Mouse (Mus musculus): Measurements from ENCODE around the gene Ccdc47. TPM values are rescaled to one million over a fixed set of nuclear protein-coding genes. Genes with fewer than 3 reads are reported as not detected.

The Ccdc47 gene
- total RNA-seq, 2 experiments from 2014 or later = 82.8 to 101 TPM

DNA sequence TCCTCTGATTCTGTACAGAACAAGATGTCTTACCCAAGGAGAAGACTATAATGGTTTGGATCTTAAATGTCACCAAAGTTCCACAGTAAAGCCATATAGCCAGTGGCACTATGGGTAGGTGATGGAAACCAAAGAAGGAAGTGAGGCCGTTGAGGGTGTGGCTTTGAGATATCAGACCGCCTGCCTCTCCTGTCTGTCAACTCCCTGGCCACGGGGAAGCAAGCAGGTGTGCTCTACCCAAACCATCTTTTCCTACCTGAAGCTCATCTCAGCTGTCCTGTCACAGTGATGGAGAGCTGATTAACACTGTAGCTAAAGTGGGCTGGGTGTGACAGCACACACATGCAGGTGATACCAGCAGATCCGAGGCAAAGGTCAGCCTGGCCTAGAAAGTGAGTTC, 17.9 kb downstream of the Ccdc47 start:
- DNase-seq = no peak

DNA sequence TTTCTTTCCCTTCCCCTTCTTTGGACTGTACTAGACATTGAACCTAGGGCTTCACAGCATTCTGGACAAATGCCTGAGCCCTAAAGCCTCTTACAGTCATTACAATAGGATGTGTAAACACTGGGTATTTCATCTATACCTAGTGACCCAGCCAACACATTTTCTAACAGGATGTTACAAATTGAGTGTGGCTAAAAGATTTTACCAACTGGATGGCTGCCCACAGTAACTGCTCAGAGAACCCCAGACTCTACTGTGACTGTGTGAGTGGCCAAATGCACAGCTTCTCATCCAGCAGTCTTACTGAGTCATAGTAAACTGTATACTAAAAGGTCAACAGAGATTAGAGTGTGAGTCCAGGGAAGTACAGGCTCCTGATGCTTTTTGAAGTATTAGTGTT, 20.8 kb downstream of the Ccdc47 start:
- no peak for DNase-seq

DNA sequence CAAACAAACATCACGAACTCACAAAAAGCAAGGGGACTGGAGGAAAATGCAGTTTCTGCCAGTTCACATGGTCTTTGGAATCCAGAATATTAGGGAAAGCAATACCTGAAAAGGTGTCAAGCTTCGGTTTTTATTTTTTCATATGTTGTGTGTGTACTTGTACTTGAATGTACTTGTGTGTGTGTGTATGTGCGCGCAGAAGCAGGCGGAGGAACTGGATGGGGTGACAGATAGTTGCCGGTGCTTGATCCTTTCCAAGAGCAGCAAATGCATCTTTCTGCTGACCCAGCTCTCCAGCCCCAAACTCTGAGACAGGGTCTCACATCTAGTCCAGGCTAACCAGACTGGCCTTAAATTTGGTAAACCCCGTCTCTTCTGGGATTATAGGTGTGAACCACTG, 21.3 kb downstream of the Ccdc47 start:
- DNase-seq = no peak

DNA sequence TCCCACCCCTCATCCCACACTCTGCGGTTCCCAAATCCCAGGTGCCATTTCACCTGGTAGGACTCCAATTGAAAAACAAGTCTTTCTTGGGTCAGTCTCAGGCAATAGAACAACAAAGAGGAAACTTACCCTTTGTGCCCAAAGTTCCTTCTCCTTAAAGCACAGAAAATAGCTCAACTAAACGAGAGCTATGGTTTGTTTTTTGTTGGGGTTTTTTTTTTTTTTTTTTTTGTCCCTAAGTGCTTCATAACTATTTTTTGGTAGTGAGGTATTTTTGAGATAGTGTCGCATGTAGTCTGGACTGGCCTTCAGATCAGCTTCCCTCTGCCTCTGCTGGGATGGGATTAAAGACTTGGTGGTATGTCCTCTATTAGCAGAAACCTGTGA, 22.0 kb downstream of the Ccdc47 start:
- DNase-seq = no peak

GRCm38 (mm10) chr11:106193371-106194154, 22.6 kb downstream of the Ccdc47 start:
- peak; percentile 97 for DNase-seq

DNA sequence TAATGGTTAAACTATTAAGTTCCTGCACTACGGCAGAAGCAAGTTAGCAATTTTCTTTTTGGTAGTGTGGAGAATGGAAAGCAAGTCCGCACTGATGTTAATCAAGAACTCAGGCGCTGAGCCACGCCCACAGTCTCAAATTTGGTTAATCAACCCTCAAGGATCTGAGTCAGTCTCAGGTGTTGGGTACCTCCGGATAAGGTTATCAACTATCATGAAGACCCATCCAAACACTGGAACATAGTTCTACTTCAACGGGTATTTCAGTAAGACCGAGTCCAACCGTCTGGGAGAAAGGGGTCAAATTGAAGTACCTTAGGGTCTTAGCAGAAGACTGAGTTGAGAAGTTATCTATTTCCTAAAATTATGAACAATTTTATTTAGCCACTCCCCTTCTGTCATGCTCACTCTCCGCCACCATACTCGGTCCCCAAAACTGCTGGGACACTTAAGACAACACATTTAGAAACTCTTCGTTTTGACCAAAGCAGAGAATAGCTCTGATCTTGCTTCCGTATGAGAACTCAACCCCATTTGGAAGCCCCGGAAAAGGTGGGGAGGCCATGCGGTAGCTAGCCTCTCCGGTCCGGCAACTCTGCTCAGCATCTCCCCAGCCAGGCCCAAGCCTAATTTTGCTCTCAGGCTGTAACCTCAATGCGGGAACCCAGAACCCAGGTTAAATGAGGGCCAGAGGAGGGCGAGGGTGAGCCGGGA, 23.3 kb downstream of the Ccdc47 start:
- no peak for DNase-seq

DNA sequence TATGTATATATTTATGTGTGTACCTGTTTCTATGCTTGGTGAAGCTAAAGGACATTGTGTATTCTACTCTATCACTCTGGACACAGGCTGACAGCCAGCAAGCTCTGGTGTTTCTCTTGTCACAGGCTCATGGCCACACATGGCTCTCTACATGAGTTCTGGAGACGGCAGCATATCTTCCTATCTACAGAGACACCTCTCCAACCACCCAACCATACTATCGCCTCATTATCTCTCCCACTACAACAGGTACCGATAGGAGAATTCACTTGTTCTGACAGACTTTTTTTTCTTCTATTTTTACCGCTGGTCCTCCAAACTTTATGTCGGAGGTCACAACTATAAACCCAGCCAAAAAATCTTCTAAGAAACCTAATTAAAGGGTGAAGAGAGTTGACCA, 23.9 kb downstream of the Ccdc47 start:
- DNase-seq = no peak

- no peak for DNase-seq
These were observed 24.4 kb downstream of the Ccdc47 start for GRCm38 (mm10) chr11:106191716-106192115.

DNA sequence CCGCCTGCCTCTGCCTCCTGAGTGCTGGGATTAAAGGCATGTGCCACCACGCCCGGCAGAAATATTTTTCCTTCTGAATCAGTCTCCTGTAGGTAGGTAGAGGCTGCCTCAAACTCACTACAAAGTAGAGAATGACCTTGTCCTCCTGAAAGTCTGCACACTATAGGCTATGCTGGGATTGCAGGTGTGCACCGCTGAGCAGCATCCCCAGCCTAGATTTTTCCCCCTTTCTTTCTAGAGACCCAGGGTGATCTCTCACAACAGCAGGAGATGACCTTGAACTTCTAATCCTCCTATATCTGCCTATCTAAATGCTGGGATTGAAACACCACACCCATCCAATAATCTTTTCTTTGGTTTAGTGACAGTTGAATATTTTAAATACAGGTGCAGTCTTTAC, 28.8 kb downstream of the Ccdc47 start:
- no peak for DNase-seq

DNA sequence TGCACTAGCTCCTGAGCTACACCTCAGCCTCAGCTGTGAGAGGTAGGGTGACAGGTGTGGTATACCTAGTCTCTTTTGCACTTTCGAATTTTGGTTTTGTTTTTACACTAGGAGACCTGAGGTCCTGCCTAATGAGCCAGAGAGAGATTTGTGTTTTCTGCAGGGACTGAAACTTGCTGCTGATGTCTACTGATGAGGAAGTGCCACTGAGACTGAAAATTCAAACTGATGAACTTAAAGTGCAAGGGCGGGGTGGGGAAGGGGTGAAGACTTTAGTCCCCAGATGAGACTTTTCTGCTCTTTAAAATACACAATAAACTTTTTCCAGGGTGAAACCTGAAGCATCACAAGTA, 35.7 kb downstream of the Ccdc47 start:
- no peak for DNase-seq

DNA sequence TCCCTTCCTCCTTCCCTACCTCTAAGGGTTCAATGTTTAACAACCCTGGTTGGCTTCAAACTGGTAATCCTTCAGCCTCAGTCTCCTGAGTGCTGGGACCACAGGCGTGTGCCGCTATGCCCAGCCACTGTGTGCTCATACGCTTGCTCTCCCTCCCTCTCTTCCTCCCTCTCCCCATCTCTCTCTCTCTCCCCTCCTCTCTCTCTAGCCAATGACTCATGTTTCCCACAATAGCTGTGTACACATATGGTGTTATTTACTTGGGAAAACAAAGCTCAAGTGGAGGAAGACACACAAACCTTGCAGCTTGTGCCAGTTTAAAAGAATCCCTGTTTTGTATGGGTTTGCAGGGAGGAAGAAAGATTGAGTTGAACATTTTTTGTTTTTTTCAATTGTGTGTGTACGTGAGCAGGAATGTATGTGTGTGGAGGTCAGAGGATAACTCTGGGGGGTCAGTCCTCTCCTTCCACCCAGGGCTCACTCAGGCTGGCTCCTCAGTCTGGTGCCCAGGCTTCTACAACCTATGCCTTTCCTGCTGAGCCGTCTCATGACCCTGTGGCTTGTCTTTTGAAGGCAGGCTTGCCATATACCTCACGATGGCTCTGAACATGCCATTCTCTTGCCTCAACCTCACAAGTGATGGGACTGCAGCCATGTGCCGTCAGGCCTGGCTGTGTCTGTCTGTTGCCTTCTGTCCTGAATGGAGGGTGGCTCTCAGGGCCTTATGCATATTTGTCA, 36.3 kb downstream of the Ccdc47 start:
- DNase-seq = peak in 1 of 2 experiments; percentile 50

GRCm38 (mm10) chr11:106178036-106178782, 37.9 kb downstream of the Ccdc47 start:
- DNase-seq = no peak

GRCm38 (mm10) chr11:106176372-106176771, 39.8 kb downstream of the Ccdc47 start:
- DNase-seq = no peak

GRCm38 (mm10) chr11:106175081-106175480, 41.1 kb downstream of the Ccdc47 start:
- DNase-seq = no peak

DNA sequence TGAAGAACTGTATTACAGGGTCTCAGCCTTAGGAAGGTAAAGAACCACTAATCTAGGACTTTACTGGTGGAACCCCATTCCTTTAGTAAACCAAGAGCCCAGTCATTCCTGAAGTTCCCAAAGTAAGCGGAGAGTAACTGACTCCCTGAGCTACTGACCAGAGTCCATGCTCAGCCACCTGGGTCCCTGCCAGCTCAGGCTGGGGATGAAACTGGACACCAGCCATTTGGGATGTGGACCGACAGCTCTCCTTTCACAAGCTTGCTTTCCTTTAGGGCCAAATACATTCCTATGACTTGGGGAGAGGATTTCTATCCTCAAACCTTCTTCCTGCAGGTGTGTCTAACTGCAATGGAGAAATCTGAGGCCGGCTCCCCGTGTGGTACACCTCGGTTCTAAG, 41.8 kb downstream of the Ccdc47 start:
- DNase-seq = no peak

DNA sequence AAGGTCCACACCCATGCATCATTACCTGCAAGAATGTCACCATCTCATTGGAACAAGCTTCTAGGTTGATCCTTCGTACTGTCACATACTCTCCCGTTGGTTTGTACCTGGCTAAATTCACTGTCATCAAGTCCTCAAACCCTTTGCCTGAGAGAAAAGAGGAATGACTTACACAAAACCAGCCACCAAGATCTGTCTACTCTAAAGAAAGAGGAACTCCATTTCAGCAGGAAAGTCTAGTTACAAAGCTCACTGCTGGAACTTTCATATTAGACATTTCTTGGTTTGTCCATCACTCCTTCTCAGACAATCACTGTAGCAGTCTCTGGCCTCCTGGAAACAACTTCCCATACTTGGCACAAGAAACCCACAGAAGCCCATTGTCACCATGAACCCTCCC, 42.9 kb downstream of the Ccdc47 start:
- DNase-seq = no peak

GRCm38 (mm10) chr11:106170807-106171206, 45.3 kb downstream of the Ccdc47 start:
- no peak for DNase-seq

GRCm38 (mm10) chr11:106167435-106167834, 48.7 kb downstream of the Ccdc47 start:
- DNase-seq = no peak

DNA sequence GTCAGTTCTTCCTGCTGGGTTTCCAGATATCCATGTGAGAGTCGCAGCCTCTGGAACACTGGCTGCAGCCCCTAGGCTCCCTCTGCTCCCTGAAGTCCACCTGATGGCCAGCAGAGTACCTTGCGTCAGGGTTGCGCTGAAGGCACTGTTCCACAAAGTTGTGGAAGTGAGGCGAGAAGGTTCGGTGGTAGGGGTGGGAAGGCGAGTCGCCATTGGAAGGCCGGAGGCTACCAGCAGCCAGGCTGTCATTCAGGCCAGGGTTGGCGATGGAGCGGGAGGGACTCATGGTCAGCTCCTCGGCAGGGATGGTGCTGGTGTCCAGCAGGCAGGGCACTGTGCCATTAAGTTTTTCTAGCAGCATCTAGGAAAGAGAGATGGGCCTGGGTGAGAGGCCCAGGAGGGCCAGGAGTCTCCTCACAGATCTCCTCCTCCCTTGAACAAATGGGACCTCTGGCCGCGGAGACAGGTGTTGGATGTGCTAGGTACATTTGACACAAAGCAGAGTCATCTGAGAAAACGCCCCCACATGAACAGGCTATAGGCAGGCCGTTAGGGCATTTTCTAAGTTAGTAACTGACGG, 51.5 kb downstream of the Ccdc47 start:
- no peak for DNase-seq

DNA sequence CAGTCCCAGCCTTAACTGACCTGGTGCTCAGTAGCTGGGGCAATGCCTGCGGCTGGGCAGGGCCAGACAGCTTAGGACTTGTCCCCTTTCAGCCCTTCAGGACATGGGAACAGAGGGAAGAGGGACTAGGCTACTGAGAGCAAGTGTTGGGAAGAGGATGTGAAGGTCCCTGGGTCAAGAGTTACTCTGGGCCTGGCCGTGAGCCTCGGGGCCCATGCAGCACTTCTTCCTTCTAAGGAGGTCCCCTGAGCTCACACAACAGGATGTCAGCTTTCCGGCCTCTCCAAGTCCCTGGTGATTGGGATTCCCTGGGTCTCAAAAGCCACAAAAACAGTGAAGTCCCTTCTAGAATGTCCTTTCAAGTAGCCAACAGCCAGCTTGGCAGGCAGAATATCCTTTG, 52.6 kb downstream of the Ccdc47 start:
- no peak for DNase-seq

GRCm38 (mm10) chr11:106162237-106162636, 53.9 kb downstream of the Ccdc47 start:
- DNase-seq = no peak
